Mouse (Mus musculus) small intestine, adult 2 months (tissue): ENCODE results near the gene Snrnp27.

ENCODE experiments used
- CTCF ChIP-seq: fragments of 200-500 bp; IDR thresholded peaks from 2 replicates; pipeline ENCODE4 v1.5.1; 2012; ENCODE audit warnings: low read depth, mild to moderate bottlenecking, control low read depth, inconsistent platforms, low read length, moderate library complexity, mixed read lengths; ENCODE audit not compliant: insufficient replicate concordance, insufficient read length; ENCODE audit errors: extremely low read depth
- POLR2A ChIP-seq: fragments of 200-500 bp; IDR thresholded peaks from 2 replicates; pipeline ENCODE4 v1.6.1; 2012; ENCODE audit warnings: low read depth, mild to moderate bottlenecking, control low read depth, inconsistent platforms, low read length, moderate library complexity

GRCm38 (mm10) chr6:86721977-86722376 lies 37.7 kb upstream of the Snrnp27 start:
- TF ChIP-seq POLR2A (no peak), CTCF (no peak)
